Comparison of ENCODE assay signal across 9 mouse cellular contexts in the genomic region with DNA sequence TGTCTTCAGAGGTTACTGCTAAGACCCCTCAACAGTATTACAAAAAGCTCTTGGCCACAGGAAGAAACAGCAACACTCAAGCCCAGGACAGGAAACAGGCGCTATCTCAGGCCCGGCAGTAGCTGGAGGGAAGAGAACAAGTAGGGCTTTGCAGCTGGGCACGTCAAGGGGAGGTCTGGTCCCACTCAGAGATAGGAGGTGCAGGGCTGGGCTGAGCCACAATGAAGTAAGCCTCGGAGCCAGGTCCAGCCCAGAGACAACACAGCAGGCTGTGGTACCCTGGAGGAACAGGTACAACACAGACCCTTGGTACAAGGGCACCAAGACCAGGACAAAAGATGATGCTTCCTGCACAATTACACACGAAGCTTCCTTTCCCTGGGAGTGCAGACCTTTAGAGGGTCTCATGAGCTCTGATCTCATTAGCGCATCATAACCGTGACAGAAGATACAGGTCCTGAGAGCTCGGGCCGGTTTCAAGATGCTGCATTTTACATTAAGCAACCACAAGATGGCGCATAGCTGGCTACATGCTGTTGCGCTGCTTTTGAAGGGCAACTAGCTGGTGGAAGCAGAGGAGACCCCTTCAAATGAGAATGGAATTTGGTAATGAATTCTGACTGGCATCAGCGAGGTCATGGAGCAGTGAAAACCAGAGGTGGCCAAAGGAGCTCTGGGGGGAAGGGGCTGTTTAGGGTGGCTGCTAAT. TPM values are rescaled to one million over a fixed set of nuclear protein-coding genes. Genes with fewer than 3 reads are reported as not detected.
DNase-seq lines count a peak whose midpoint lies in the region; ATAC-seq and TF ChIP-seq lines count a peak whose summit lies in the region.
"Had no signal": no experiment of that assay in that cellular context is flagged by ENCODE, and none has a peak within 500 bp of the region (broad histone marks: within the 10 kb centered on the region; RNA-seq: fewer than 3 reads in every experiment).

No protein-coding gene starts in this region.

- H3K4me1 ChIP-seq in bone marrow macrophage, adult 2 months (ENCODE audit: control insufficient read depth, insufficient read depth, low read length), result no peaks in the 10 kb centered on the region
- peaks cover 96% of the 10 kb centered on the region for H3K4me1 ChIP-seq in heart, embryonic 10.5 days
- peaks cover 26 to 60% of the 10 kb centered on the region in 2 experiments for H3K4me1 ChIP-seq in liver, embryonic 14.5 days (replicated peaks; ENCODE audit: control insufficient read depth in 2 of 2, insufficient read depth in 2 of 2, low read length in 1 of 2)
- peaks cover 67% of the 10 kb centered on the region for H3K4me1 ChIP-seq in neural tube, embryonic 15.5 days

- intact Hi-C loops in left cerebral cortex, adult 2 months (cut with DNase I), result loop anchor here (1.0 kb wide), 1 partner anchor 74 kb away; no protein-coding TSS in a partner anchor

- TF ChIP-seq CTCF in left cerebral cortex, adult 2 months (IDR thresholded peaks at IDR 0.05), result peak; percentile 76
- TF ChIP-seq CTCF in bone marrow macrophage, adult 2 months (IDR thresholded peaks at IDR 0.05; ENCODE audit: low read depth, low read length), result peak; percentile 68
- TF ChIP-seq CTCF in liver, embryonic 14.5 days (IDR thresholded peaks at IDR 0.05; ENCODE audit: low read depth), result peak; percentile 90

- no peak overlapping the region for H3K4me3 ChIP-seq in left cerebral cortex, adult 2 months
- H3K4me3 ChIP-seq in bone marrow macrophage, adult 2 months (ENCODE audit: insufficient read depth, low read length), result no peak overlapping the region
- no peak overlapping the region; the same call in 1 of the 2 replicates for H3K4me3 ChIP-seq in heart, embryonic 10.5 days
- no peak overlapping the region for H3K4me3 ChIP-seq in liver, embryonic 14.5 days (ENCODE audit: insufficient read depth in 1 of 2, low read depth in 2 of 2, low read length in 2 of 2)
- H3K4me3 ChIP-seq in neural tube, embryonic 15.5 days (replicated peaks), result no peak overlapping the region
- H3K4me3 ChIP-seq: neural tube, embryonic 13.5 days had no signal

- H3K4me2 ChIP-seq in liver, embryonic 14.5 days (ENCODE audit: low read depth), result no peak overlapping the region
- no peak overlapping the region for H3K4me2 ChIP-seq in neural tube, embryonic 15.5 days
- H3K4me2 ChIP-seq: neural tube, embryonic 13.5 days had no signal

- no peaks in the 10 kb centered on the region for H3K9me3 ChIP-seq in heart, embryonic 10.5 days
- no peaks in the 10 kb centered on the region for H3K9me3 ChIP-seq in liver, embryonic 14.5 days (ENCODE audit: control insufficient read depth, low read length)
- no peaks in the 10 kb centered on the region for H3K9me3 ChIP-seq in neural tube, embryonic 15.5 days (replicated peaks)
- H3K9me3 ChIP-seq: neural tube, embryonic 13.5 days had no signal

- 0 out of 2 replicates have a peak, but pooled peaks cover 5% of the 10 kb centered on the region for H3K36me3 ChIP-seq in heart, embryonic 10.5 days
- H3K36me3 ChIP-seq in liver, embryonic 14.5 days (replicated peaks; ENCODE audit: control insufficient read depth, insufficient read depth, low read depth), result no peaks in the 10 kb centered on the region
- no peaks in the 10 kb centered on the region for H3K36me3 ChIP-seq in neural tube, embryonic 15.5 days
- H3K36me3 ChIP-seq: neural tube, embryonic 13.5 days had no signal

- H3K27me3 ChIP-seq in heart, embryonic 10.5 days (ENCODE audit: insufficient read depth, poor library complexity, severe bottlenecking), result no peaks in the 10 kb centered on the region
- H3K27me3 ChIP-seq in liver, embryonic 14.5 days (ENCODE audit: control insufficient read depth, insufficient read depth, low read length), result no peaks in the 10 kb centered on the region
- no peaks in the 10 kb centered on the region for H3K27me3 ChIP-seq in neural tube, embryonic 15.5 days (replicated peaks)
- H3K27me3 ChIP-seq: neural tube, embryonic 13.5 days had no signal

- TF ChIP-seq EP300 in liver, embryonic 14.5 days (IDR thresholded peaks at IDR 0.05; ENCODE audit: low read depth), result no peak

- no peak overlapping the region for H3K27ac ChIP-seq in left cerebral cortex, adult 2 months
- H3K27ac ChIP-seq in bone marrow macrophage, adult 2 months (ENCODE audit: insufficient read depth, low read depth, low read length), result no peak overlapping the region
- H3K27ac ChIP-seq in heart, embryonic 10.5 days, result peak overlapping the region; percentile 72
- no peak overlapping the region for H3K27ac ChIP-seq in liver, embryonic 14.5 days
- H3K27ac ChIP-seq in neural tube, embryonic 15.5 days (replicated peaks), result 0 out of 2 replicates have a peak overlapping the region, but pooled peaks have one; percentile 5
- H3K27ac ChIP-seq: neural tube, embryonic 13.5 days had no signal

- no peak for DNase-seq in left cerebral cortex, adult 2 months (ENCODE audit: extremely low spot score in 1 of 2, low spot score in 2 of 2)
- no peak for DNase-seq in left cerebral cortex, adult 8-10 months (ENCODE audit: low spot score in 2 of 2)
- DNase-seq in heart, embryonic 10.5 days (ENCODE audit: low spot score), result peak; percentile 93
- DNase-seq in liver, embryonic 14.5 days (ENCODE audit: low read depth in 3 of 3, low spot score in 3 of 3), result peak in 1 of 3 experiments; percentile 43
- DNase-seq in urinary bladder, adult 18-20 months (ENCODE audit: low spot score in 2 of 2), result no peak

- no peak for ATAC-seq in liver, embryonic 14.5 days (ENCODE audit: insufficient read depth)
- no peak for ATAC-seq in neural tube, embryonic 15.5 days (ENCODE audit: low FRiP score)

- H3K9ac ChIP-seq in liver, embryonic 14.5 days (replicated peaks), result no peak overlapping the region
- no peak overlapping the region for H3K9ac ChIP-seq in neural tube, embryonic 15.5 days (replicated peaks)
- H3K9ac ChIP-seq: neural tube, embryonic 13.5 days had no signal

- TF ChIP-seq POLR2A in bone marrow macrophage, adult 2 months (IDR thresholded peaks at IDR 0.05; ENCODE audit: borderline replicate concordance, low read depth, low read length), result no peak

- 17% methylated on average over 12 of the region's 12 CpGs for WGBS in heart, embryonic 10.5 days
- 19% methylated on average over 12 of the region's 12 CpGs for WGBS in liver, embryonic 14.5 days (ENCODE audit: insufficient replicate concordance)
- 47% methylated on average over 12 of the region's 12 CpGs for WGBS in neural tube, embryonic 15.5 days

RNA-seq across cellular contexts. Expression of gene Sphk1, which starts 23.6 kb away (rescaled TPM):
- total RNA-seq in left cerebral cortex, adult 2 months (2021), result 1 to 10 TPM; 6.1 to 6.8 TPM
- 1 to 10 TPM; 5.6 to 7.2 (median 6.3) TPM for total RNA-seq in left cerebral cortex, adult 8-10 months (2022)
- polyA plus RNA-seq in bone marrow macrophage, adult 2 months (2012; ENCODE audit: insufficient read depth, insufficient read length, missing spikeins), result not detected in 2 replicates
- 2.3 and 2.7 TPM in 2 replicates for polyA plus RNA-seq in heart, embryonic 10.5 days (2016; fragmentation: Nextera tagmentation; extraction: Ambion mirVana)
- 23.0 and 24.1 TPM in 2 replicates for polyA plus RNA-seq in liver, embryonic 14.5 days (2012; rRNA removed)
- polyA plus RNA-seq in liver, embryonic 14.5 days (2014; fragmentation: Nextera tagmentation; extraction: Ambion mirVana), result 26.8 and 32.2 TPM in 2 replicates
- polyA plus RNA-seq in neural tube, embryonic 15.5 days (2015; fragmentation: Nextera tagmentation; extraction: Ambion mirVana), result 2.8 and 4.5 TPM in 2 replicates

RNA-seq across cellular contexts. Expression of gene Ube2o, which starts 26.9 kb away (rescaled TPM):
- total RNA-seq in left cerebral cortex, adult 2 months (2021), result 100 to 1,000 TPM; 123 to 125 TPM
- total RNA-seq in left cerebral cortex, adult 8-10 months (2022), result 100 to 1,000 TPM; 115 to 119 (median 117) TPM
- 6.2 and 8.0 TPM in 2 replicates for polyA plus RNA-seq in bone marrow macrophage, adult 2 months (2012; ENCODE audit: insufficient read depth, insufficient read length, missing spikeins)
- polyA plus RNA-seq in heart, embryonic 10.5 days (2016; fragmentation: Nextera tagmentation; extraction: Ambion mirVana), result 8.5 and 10.3 TPM in 2 replicates
- 33.8 and 34.0 TPM in 2 replicates for polyA plus RNA-seq in liver, embryonic 14.5 days (2012; rRNA removed)
- 25.9 and 32.3 TPM in 2 replicates for polyA plus RNA-seq in liver, embryonic 14.5 days (2014; fragmentation: Nextera tagmentation; extraction: Ambion mirVana)
- 19.2 and 32.4 TPM in 2 replicates for polyA plus RNA-seq in neural tube, embryonic 15.5 days (2015; fragmentation: Nextera tagmentation; extraction: Ambion mirVana)

RNA-seq across cellular contexts. Expression of gene Aanat, which starts 31.9 kb away (rescaled TPM):
- total RNA-seq in left cerebral cortex, adult 2 months (2021), result 1 to 10 TPM; 1.3 to 2.2 TPM
- 1 to 10 TPM in 1 of 4 experiments, under 1 TPM in 3; 0.57 to 3.2 (median 0.84) TPM for total RNA-seq in left cerebral cortex, adult 8-10 months (2022)
- not detected in 2 replicates for polyA plus RNA-seq in bone marrow macrophage, adult 2 months (2012; ENCODE audit: insufficient read depth, insufficient read length, missing spikeins)
- not detected in 2 replicates for polyA plus RNA-seq in heart, embryonic 10.5 days (2016; fragmentation: Nextera tagmentation; extraction: Ambion mirVana)
- not detected in 2 replicates for polyA plus RNA-seq in liver, embryonic 14.5 days (2012; rRNA removed)
- not detected in 2 replicates for polyA plus RNA-seq in liver, embryonic 14.5 days (2014; fragmentation: Nextera tagmentation; extraction: Ambion mirVana)
- 0.34 and 0.49 TPM in 2 replicates for polyA plus RNA-seq in neural tube, embryonic 15.5 days (2015; fragmentation: Nextera tagmentation; extraction: Ambion mirVana)
- polyA plus RNA-seq: gonadal fat pad, adult 2 months had no signal

Comparison
In these comparisons a context has a peak if more than half of its experiments do, and no peak if none do; other contexts are left out.
1. H3K27ac ChIP-seq: peak in heart, embryonic 10.5 days (single experiment) and neural tube, embryonic 15.5 days (single experiment); none in left cerebral cortex, adult 2 months (single experiment), bone marrow macrophage, adult 2 months (single experiment) and liver, embryonic 14.5 days (single experiment).
2. Peak in every context shown above with its lines, with median percentiles within 50 percentile points of each other: CTCF ChIP-seq.